Mouse (Mus musculus) brain, embryonic 14.5 days (tissue): ENCODE data around the gene Ccdc142.

Experiments
- CTCF ChIP-seq: fragments of 200-500 bp; IDR thresholded peaks from 2 replicates; pipeline ENCODE4 v1.5.1; 2012; ENCODE audit warnings: inconsistent platforms, mild to moderate bottlenecking, moderate library complexity, borderline replicate concordance; ENCODE audit not compliant: insufficient read depth, insufficient read length; ENCODE audit errors: extremely low read depth
- POLR2A ChIP-seq: fragments of 200-500 bp; IDR thresholded peaks from 2 replicates; pipeline ENCODE4 v1.6.1; 2012; ENCODE audit warnings: mild to moderate bottlenecking, inconsistent platforms, borderline replicate concordance; ENCODE audit not compliant: poor library complexity, insufficient read depth, insufficient read length, severe bottlenecking; ENCODE audit errors: extremely low read depth

DNA sequence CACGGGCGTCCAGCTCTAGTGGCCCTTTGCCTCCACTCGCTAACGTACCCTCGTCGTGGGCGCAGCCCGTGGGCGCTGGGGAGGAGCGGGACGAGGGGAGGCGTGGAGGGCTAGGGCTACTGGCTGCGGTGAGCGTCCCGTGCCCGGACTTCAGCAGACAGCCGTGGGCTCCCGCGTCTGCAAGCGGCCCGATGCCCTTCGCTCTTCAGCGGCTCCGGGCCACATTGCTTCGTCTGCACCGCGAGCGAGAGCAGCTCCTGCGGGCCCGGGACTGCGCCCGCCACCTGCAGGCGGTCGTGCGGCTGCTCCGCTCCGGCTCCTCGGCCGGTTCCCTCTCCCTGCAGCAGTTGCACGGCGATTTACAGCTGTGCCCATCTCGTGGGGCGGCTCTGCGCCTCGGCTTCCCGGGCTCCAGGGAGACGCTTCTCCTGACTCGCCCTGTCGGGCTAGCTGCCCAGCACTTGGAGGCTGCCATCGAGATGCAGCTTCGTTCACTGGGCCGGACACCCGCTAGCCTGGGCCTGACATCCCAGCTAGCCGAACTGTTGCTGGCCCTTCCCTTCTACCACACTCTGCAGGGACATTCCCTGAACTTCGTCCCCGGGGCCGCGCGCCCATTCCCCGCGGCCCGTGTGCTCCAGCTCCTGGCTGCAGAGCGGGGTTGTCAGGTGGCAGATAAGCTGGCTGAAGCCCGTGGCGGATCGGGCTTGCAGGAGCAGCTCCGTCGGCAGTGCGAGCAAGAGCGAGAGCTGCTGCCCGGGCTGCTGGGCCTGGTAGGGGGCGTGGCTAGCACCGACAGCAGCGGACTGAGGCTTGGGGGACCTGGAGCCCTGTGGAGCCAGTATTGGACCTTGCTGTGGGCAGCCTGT, 521 bp downstream of the Ccdc142 start:
- TF ChIP-seq CTCF (peak; percentile 50; the same call in 1 of the 2 replicates), POLR2A (0 out of 2 replicates have a peak, but pooled peaks have one; percentile 20)
